Mouse (Mus musculus) embryonic fibroblast, embryonic 13.5 days (primary cell): ENCODE data around the gene Wdr81.

ENCODE experiments used
- CTCF ChIP-seq: IDR thresholded peaks from 2 replicates; pipeline ENCODE4 v1.5.1; 2011; ENCODE audit warnings: mild to moderate bottlenecking, control low read depth, low read length, moderate library complexity, borderline replicate concordance; ENCODE audit not compliant: insufficient read depth
- POLR2A ChIP-seq: IDR thresholded peaks from 2 replicates; pipeline ENCODE4 v1.6.1; 2011; ENCODE audit warnings: low read depth, mild to moderate bottlenecking, control low read depth, low read length, moderate library complexity

GRCm38 (mm10) chr11:75422013-75422792 lies 32.3 kb downstream of the Wdr81 start, which contains the start of gene Serpinf1:
- TF ChIP-seq CTCF (no peak), POLR2A (peak; percentile 96)
